Mouse (Mus musculus) MEL (cell line): ENCODE results near the gene Gns.

Experiments
- CHD2 ChIP-seq: IDR thresholded peaks from 2 replicates; pipeline ENCODE4 v1.6.1; 2011; ENCODE audit warnings: low read length, improper control_type of control experiment
- CTCF ChIP-seq, 3 experiments: IDR thresholded peaks in 2 of 3; conservative IDR thresholded peaks in 1 of 3; 2 replicates each; pipeline ENCODE4 v1.5.1; 2011 to 2012; ENCODE audit warnings: low read length in 3 of 3, low read depth in 2 of 3, mild to moderate bottlenecking in 2 of 3, improper control_type of control experiment in 1 of 3, inconsistent platforms in 1 of 3, mixed read lengths in 1 of 3, moderate library complexity in 1 of 3; ENCODE audit not compliant: control insufficient read depth in 1 of 3, insufficient read depth in 1 of 3, poor library complexity in 1 of 3, severe bottlenecking in 1 of 3
- ELF1 ChIP-seq: IDR thresholded peaks from 2 replicates; pipeline ENCODE4 v1.6.1; 2014; ENCODE audit warnings: low read depth, mild to moderate bottlenecking, inconsistent platforms, low read length, improper control_type of control experiment, moderate library complexity
- GABPA ChIP-seq: IDR thresholded peaks from 2 replicates; pipeline ENCODE4 v1.6.1; 2012; ENCODE audit warnings: low read depth, mild to moderate bottlenecking, inconsistent platforms, low read length, improper control_type of control experiment, moderate library complexity
- HCFC1 ChIP-seq: IDR thresholded peaks from 2 replicates; pipeline ENCODE4 v1.6.1; 2012; ENCODE audit warnings: low read depth, mild to moderate bottlenecking, inconsistent platforms, low read length, improper control_type of control experiment, moderate library complexity
- MAZ ChIP-seq: IDR thresholded peaks from 2 replicates; pipeline ENCODE4 v1.6.1; 2012; ENCODE audit warnings: low read depth, mild to moderate bottlenecking, inconsistent platforms, low read length, improper control_type of control experiment
- NRF1 ChIP-seq: IDR thresholded peaks from 2 replicates; pipeline ENCODE4 v1.6.1; 2014; ENCODE audit warnings: low read depth, mild to moderate bottlenecking, inconsistent platforms, low read length, improper control_type of control experiment, moderate library complexity; ENCODE audit not compliant: poor library complexity, insufficient read depth, severe bottlenecking
- POLR2A ChIP-seq, 2 experiments: IDR thresholded peaks; 2 replicates each; pipeline ENCODE4 v1.6.1; 2011 to 2012; ENCODE audit warnings: low read length in 2 of 2, mild to moderate bottlenecking in 2 of 2, control low read depth in 1 of 2, improper control_type of control experiment in 1 of 2, low read depth in 1 of 2, moderate library complexity in 1 of 2; ENCODE audit not compliant: control insufficient read depth in 1 of 2, insufficient read depth in 1 of 2, poor library complexity in 1 of 2
- RAD21 ChIP-seq: IDR thresholded peaks from 2 replicates; pipeline ENCODE4 v1.6.1; 2011; ENCODE audit warnings: mild to moderate bottlenecking, low read depth, low read length, improper control_type of control experiment
- RCOR1 ChIP-seq: IDR thresholded peaks from 2 replicates; pipeline ENCODE4 v1.6.1; 2012; ENCODE audit warnings: low read depth, mild to moderate bottlenecking, inconsistent platforms, low read length, improper control_type of control experiment
- TAL1 ChIP-seq: IDR thresholded peaks from 2 replicates; pipeline ENCODE4 v1.6.1; 2012; ENCODE audit warnings: mild to moderate bottlenecking, inconsistent platforms, low read length, moderate library complexity, mixed read lengths
- USF2 ChIP-seq, 2 experiments: IDR thresholded peaks; 2 replicates each; pipeline ENCODE4 v1.6.1; 2011 to 2012; ENCODE audit warnings: improper control_type of control experiment in 2 of 2, low read length in 2 of 2, borderline replicate concordance in 1 of 2, inconsistent platforms in 1 of 2, low read depth in 1 of 2, mild to moderate bottlenecking in 1 of 2; ENCODE audit not compliant: insufficient read depth in 1 of 2

- TF ChIP-seq CTCF (IDR thresholded peaks at IDR 0.05 in 2 of 3, conservative IDR thresholded peaks at IDR 0.05 in 1 of 3; ENCODE audit: control insufficient read depth in 1 of 3, insufficient read depth in 1 of 3, low read depth in 2 of 3, low read length in 3 of 3, poor library complexity in 1 of 3, severe bottlenecking in 1 of 3): no peak
- TF ChIP-seq GABPA: no peak
- no peak for TF ChIP-seq USF2 (IDR thresholded peaks at IDR 0.05; ENCODE audit: borderline replicate concordance in 1 of 2, insufficient read depth in 1 of 2, low read depth in 1 of 2, low read length in 2 of 2)
- TF ChIP-seq HCFC1: no peak
- TF ChIP-seq MAZ: no peak
- TF ChIP-seq CHD2: no peak
- no peak for TF ChIP-seq POLR2A (IDR thresholded peaks at IDR 0.05; ENCODE audit: control insufficient read depth in 1 of 2, insufficient read depth in 1 of 2, low read depth in 1 of 2, low read length in 2 of 2, poor library complexity in 1 of 2)
- no peak for TF ChIP-seq NRF1
- no peak for TF ChIP-seq RCOR1
- no peak for TF ChIP-seq TAL1
- TF ChIP-seq RAD21: no peak
- TF ChIP-seq ELF1: no peak
These were observed 57.4 kb downstream of the Gns start for GRCm38 (mm10) chr10:121422294-121422693.
